Comparison of ENCODE assay signal across 7 mouse cellular contexts in the genomic region with DNA sequence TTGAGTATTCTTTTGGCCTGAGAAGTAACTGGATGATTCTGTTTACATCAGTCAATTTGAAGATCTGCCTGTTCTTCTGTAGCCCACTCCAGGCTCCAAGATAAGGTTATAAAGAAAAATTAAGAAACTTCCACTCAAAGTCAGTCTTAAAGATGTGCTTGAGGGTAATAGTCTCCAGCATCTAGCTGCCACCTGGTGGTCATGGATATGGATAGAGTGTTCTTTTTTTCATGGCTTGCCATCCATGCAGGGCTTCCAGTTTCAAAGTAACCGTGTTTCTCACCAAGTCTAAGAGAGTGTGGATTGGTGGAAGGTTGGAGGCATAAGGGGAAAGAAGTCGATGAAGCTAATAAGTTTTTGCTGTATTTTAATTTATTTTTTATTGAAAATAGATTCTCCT. TPM values are rescaled to one million over a fixed set of nuclear protein-coding genes. Genes with fewer than 3 reads are reported as not detected.
DNase-seq lines count a peak whose midpoint lies in the region.

No protein-coding gene starts in this region.

- intact Hi-C loops in heart, postnatal 14 days (cut with DNase I), result loop anchor here (1.0 to 10.0 kb wide), 3 partner anchors 150 to 363 kb away; no protein-coding TSS in a partner anchor

- peak; percentile 8 to 42 for DNase-seq in heart, postnatal 14 days
- no peak for DNase-seq in heart, adult 8-10 months (ENCODE audit: low spot score)
- peak; percentile 3 for DNase-seq in thymus, postnatal 0 days (ENCODE audit: low spot score)
- DNase-seq in thymus, postnatal 25 days, result no peak
- peak; percentile 12 for DNase-seq in forelimb bud, embryonic 11.5 days (ENCODE audit: low read depth, low spot score)
- peak; percentile 13 for DNase-seq in retina, postnatal 7 days (ENCODE audit: low read depth, low spot score)
- no peak for DNase-seq in adrenal gland, adult 8-10 months

RNA-seq across cellular contexts. Expression of a gene that starts 23.5 kb away (rescaled TPM):
- 10 to 100 TPM; 10.3 to 14.3 TPM for total RNA-seq in heart, postnatal 14 days (2021)
- total RNA-seq in heart, adult 8-10 months (2022), result 1 to 10 TPM; 6.1 to 7.3 (median 6.9) TPM
- polyA plus RNA-seq in thymus, postnatal 0 days (2015; fragmentation: Nextera tagmentation; extraction: Ambion mirVana), result 1.1 and 1.5 TPM in 2 replicates
- total RNA-seq in adrenal gland, adult 8-10 months (2022), result 10 to 100 TPM; 15.5 to 67.8 (median 38.5) TPM

Comparison
In these comparisons a context has a peak if more than half of its experiments do, and no peak if none do; other contexts are left out.
1. DNase-seq: peak in heart, postnatal 14 days (2 of 2), thymus, postnatal 0 days (single experiment), forelimb bud, embryonic 11.5 days (single experiment) and retina, postnatal 7 days (single experiment); none in heart, adult 8-10 months (single experiment), thymus, postnatal 25 days (single experiment) and adrenal gland, adult 8-10 months (single experiment).